Mouse (Mus musculus) stomach, postnatal 0 days (tissue): ENCODE results near the gene Dennd5b.

Experiments
- CTCF ChIP-seq: IDR thresholded peaks from 2 replicates; pipeline ENCODE4 v1.5.1; 2016; ENCODE audit warnings: antibody characterized with exemption, low read depth, mild to moderate bottlenecking, moderate library complexity
- EP300 ChIP-seq: optimal IDR thresholded peaks from 2 replicates; pipeline ENCODE3; 2016; ENCODE audit warnings: antibody characterized with exemption

DNA sequence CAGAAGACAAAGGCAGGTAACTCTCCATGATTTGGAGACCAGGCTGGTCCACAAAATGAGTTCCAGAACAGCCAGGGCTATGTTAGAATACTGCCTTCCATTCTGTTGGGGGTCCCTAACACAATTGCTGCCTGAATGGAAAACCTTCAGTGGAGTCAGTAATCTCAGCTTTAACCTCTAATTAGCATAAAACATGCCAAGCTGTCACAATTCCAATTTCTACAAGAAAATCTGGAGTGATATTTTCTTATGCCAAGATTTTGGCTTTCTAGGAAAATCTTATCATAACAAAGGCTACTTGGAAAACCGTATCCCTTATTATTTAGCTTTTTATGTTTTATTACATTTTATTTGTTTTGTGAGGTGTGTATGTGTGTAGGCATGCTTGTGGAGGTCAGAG is 2.0 kb upstream of the Dennd5b start:
- TF ChIP-seq CTCF (no peak), EP300 (no peak)
